18 mouse cellular contexts compared by ENCODE assay signal in genomic region chr16:10335953-10336352, GRCm38 (mm10). TPM values are rescaled to one million over a fixed set of nuclear protein-coding genes. Genes with fewer than 3 reads are reported as not detected.
"Had no signal": no experiment of that assay in that cellular context is flagged by ENCODE, and none has a peak within 500 bp of the region (broad histone marks: within the 10 kb centered on the region; RNA-seq: fewer than 3 reads in every experiment).

No protein-coding gene starts in this region.

- H3K36me3 ChIP-seq: limb, embryonic 12.5 days; limb, embryonic 15.5 days; midbrain, embryonic 12.5 days had no signal

- H3K4me1 ChIP-seq: limb, embryonic 12.5 days; limb, embryonic 15.5 days; midbrain, embryonic 12.5 days had no signal

- H3K4me2 ChIP-seq: limb, embryonic 12.5 days; limb, embryonic 15.5 days; liver, embryonic 11.5 days; midbrain, embryonic 12.5 days had no signal

- H3K9ac ChIP-seq: limb, embryonic 12.5 days; limb, embryonic 15.5 days; liver, embryonic 14.5 days; liver, postnatal 0 days; midbrain, embryonic 12.5 days had no signal

- H3K9me3 ChIP-seq: limb, embryonic 15.5 days had no signal

- H3K4me3 ChIP-seq: limb, embryonic 12.5 days; limb, embryonic 15.5 days; midbrain, embryonic 12.5 days had no signal

- ATAC-seq: hindbrain, postnatal 0 days; inflammation-experienced regulatory T-cells, adult 6 months; liver, postnatal 0 days; midbrain, embryonic 16.5 days had no signal

- DNase-seq: kidney, adult 18-20 months; kidney, adult 9 months; kidney, postnatal 14 days; left cerebral cortex, postnatal 4 days; liver, postnatal 0 days; thymus, adult 18-20 months; thymus, postnatal 36 days had no signal

- H3K27ac ChIP-seq: hindbrain, postnatal 0 days; limb, embryonic 12.5 days; limb, embryonic 15.5 days; liver, embryonic 14.5 days; macrophage; midbrain, embryonic 12.5 days had no signal

- H3K27me3 ChIP-seq: limb, embryonic 12.5 days; limb, embryonic 15.5 days; midbrain, embryonic 12.5 days had no signal

RNA-seq across cellular contexts. Expression of gene Emp2, which starts 22.2 kb away (rescaled TPM):
- total RNA-seq: monocyte, adult 5-6 weeks had no signal

RNA-seq across cellular contexts. Expression of gene Tekt5, which starts 59.3 kb away (rescaled TPM):
- total RNA-seq: megakaryocyte, adult 5-6 weeks; monocyte, adult 5-6 weeks had no signal
- polyA plus RNA-seq: inflammation-experienced regulatory T-cells, adult 6 months; limb, embryonic 12.5 days; liver, embryonic 11.5 days; liver, postnatal 0 days; macrophage had no signal
